Mouse (Mus musculus) midbrain, embryonic 13.5 days (tissue): ENCODE measurements around the gene Cdk2. TPM values are rescaled to one million over a fixed set of nuclear protein-coding genes. Genes with fewer than 3 reads are reported as not detected.
A peak's percentile ranks its signal among the peaks of the same experiment; 100 is the strongest.

Experiments used
- ATAC-seq: fragments of 200-750 bp; cut with Nextera tagmentation; 2 replicates; pipeline ENCODE4 v1.8.0; 2017; ENCODE audit warnings: mild to moderate bottlenecking, moderate TSS enrichment, moderate library complexity
- H3K27ac ChIP-seq: fragments of 300-500 bp; sonication (generic); 2 replicates; pipeline ENCODE4 v1.5.1; 2015; ENCODE audit warnings: inconsistent platforms, mild to moderate bottlenecking, moderate library complexity
- H3K27me3 ChIP-seq: fragments of 300-500 bp; sonication (generic); 2 replicates; pipeline ENCODE4 v1.6.1; 2015; ENCODE audit warnings: mild to moderate bottlenecking, inconsistent platforms
- H3K36me3 ChIP-seq: fragments of 300-500 bp; sonication (generic); 2 replicates; pipeline ENCODE4 v1.6.1; 2015; ENCODE audit warnings: mild to moderate bottlenecking, inconsistent platforms
- H3K4me1 ChIP-seq: fragments of 300-500 bp; sonication (generic); replicated peaks from 2 replicates; pipeline ENCODE4 v1.6.1; 2015; ENCODE audit warnings: inconsistent platforms
- H3K4me2 ChIP-seq: fragments of 300-500 bp; sonication (generic); replicated peaks from 2 replicates; pipeline ENCODE4 v1.6.1; 2015; ENCODE audit warnings: moderate library complexity, mild to moderate bottlenecking, inconsistent platforms
- H3K4me3 ChIP-seq: fragments of 300-500 bp; sonication (generic); replicated peaks from 2 replicates; pipeline ENCODE4 v1.5.1; 2015; ENCODE audit warnings: mild to moderate bottlenecking, inconsistent platforms
- H3K9ac ChIP-seq: fragments of 300-500 bp; sonication (generic); replicated peaks from 2 replicates; pipeline ENCODE4 v1.6.1; 2015; ENCODE audit warnings: mild to moderate bottlenecking, inconsistent platforms
- H3K9me3 ChIP-seq: fragments of 300-500 bp; sonication (generic); 2 replicates; pipeline ENCODE4 v1.6.1; 2016; ENCODE audit warnings: mild to moderate bottlenecking, inconsistent platforms
- WGBS: fragments of 180-500 bp; shearing (Covaris S2); methylation state at CpG from one replicate; pipeline ENCODE4 v1.1.7; 2015; 5-methylcytosine and 5-hydroxymethylcytosine counted together
- polyA plus RNA-seq: library from polyadenylated mRNA; unstranded; fragments of >200 nt; fragmentation: Nextera tagmentation; extraction: Ambion mirVana; gene quantifications from 2 replicates; pipeline ENCODE4 v1.2.1, GENCODE M21; 2015

Gene Cdk2
- polyA plus RNA-seq, 1 experiment from 2014 or later: 36.2 TPM

DNA sequence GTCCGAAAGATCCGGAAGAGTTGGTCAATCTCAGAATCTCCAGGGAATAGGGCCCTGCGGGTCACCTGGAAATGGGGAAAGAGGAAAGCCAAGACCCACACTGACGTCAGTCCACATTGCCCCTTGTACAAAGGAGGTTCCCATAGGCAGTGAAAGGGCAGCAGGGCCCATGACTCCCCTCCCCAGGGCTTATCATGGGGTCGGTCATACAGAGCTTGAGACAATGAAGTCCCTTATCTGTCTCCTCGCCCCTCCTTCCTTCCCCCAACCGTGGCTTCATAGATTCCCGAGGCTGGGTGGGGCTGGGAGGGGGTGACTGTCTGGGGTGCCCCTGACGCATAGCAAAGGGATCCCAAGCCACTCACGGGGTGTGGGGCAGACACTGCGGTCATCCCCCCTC is 5.2 kb downstream of the Cdk2 start:
- no peak overlapping the region for H3K4me3 ChIP-seq
- ATAC-seq: no peak
- 0 out of 2 replicates have a peak, but pooled peaks cover 3% of the 10 kb centered on the region for H3K36me3 ChIP-seq
- no peak overlapping the region for H3K27ac ChIP-seq
- no peak overlapping the region for H3K9ac ChIP-seq
- H3K9me3 ChIP-seq: no peaks in the 10 kb centered on the region
- peaks cover 23% of the 10 kb centered on the region for H3K4me1 ChIP-seq
- H3K27me3 ChIP-seq: no peaks in the 10 kb centered on the region
- H3K4me2 ChIP-seq: no peak overlapping the region
- 88% methylated on average over 11 of the region's 11 CpGs for WGBS

DNA sequence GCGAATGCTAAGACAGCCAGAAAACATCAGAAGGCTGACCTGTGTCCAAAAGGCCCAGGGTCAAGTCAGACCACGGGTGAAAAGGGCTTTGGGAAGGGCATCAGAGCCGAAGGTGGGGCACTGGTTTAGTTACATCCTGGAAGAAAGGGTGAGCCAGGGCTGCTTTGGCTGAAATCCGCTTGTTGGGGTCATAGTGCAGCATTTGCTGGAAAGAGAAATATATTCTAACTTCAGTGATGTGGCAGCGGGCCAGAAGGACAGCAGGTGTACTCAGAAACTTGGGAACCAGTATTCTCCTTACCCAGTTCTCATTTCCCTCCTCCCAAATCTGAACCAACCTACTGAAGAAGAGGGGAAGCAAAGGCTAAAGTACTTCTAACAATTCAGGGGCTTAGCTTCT is 5.8 kb downstream of the Cdk2 start:
- Histone ChIP-seq H3K9ac (no peak overlapping the region), H3K9me3 (no peaks in the 10 kb centered on the region), H3K4me3 (no peak overlapping the region), H3K36me3 (0 out of 2 replicates have a peak, but pooled peaks cover 3% of the 10 kb centered on the region), H3K27me3 (no peaks in the 10 kb centered on the region), H3K4me2 (no peak overlapping the region), H3K27ac (no peak overlapping the region), H3K4me1 (peaks cover 22% of the 10 kb centered on the region)
- ATAC-seq: no peak
- WGBS: 84% methylated on average over 5 of the region's 5 CpGs

DNA sequence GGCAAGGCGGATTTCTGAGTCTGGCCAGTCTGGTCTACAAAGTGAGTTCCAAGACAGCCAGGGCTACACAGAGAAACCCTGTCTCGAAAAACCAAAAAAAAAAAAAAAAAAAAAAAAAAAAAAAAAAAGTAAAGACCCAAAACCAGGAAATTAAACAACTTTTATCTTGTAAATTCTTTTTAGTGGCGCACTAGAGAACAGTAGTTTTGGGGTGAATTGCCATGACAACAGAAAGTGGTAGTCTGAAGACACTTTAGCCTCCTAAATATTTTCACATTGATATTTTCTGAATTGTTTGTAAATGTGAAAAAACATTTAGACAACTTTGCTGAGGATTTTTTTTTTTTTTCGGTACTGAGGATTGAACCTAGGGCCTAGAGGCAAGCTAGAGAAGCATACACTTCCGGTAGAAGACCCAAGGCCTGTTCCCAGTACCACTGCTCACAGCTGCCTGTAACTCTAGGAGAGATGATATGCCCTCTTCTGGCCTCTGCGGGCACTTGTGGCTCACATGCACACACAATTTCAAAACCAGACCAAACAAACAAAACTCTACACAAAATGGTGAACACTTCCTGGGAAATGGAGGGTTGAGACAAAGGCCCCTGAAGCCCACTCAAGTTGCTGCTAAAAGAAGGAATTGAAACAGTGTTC is 7.6 kb downstream of the Cdk2 start:
- Histone ChIP-seq H3K4me2 (peak overlapping the region; percentile 63), H3K9ac (no peak overlapping the region), H3K4me3 (peak overlapping the region; percentile 40), H3K36me3 (0 out of 2 replicates have a peak, but pooled peaks cover 3% of the 10 kb centered on the region), H3K27ac (peak overlapping the region; percentile 77; the same call in 1 of the 2 replicates), H3K4me1 (peaks cover 16% of the 10 kb centered on the region), H3K9me3 (no peaks in the 10 kb centered on the region), H3K27me3 (no peaks in the 10 kb centered on the region)
- ATAC-seq: no peak
- 86% methylated on average over 6 of the region's 6 CpGs for WGBS

DNA sequence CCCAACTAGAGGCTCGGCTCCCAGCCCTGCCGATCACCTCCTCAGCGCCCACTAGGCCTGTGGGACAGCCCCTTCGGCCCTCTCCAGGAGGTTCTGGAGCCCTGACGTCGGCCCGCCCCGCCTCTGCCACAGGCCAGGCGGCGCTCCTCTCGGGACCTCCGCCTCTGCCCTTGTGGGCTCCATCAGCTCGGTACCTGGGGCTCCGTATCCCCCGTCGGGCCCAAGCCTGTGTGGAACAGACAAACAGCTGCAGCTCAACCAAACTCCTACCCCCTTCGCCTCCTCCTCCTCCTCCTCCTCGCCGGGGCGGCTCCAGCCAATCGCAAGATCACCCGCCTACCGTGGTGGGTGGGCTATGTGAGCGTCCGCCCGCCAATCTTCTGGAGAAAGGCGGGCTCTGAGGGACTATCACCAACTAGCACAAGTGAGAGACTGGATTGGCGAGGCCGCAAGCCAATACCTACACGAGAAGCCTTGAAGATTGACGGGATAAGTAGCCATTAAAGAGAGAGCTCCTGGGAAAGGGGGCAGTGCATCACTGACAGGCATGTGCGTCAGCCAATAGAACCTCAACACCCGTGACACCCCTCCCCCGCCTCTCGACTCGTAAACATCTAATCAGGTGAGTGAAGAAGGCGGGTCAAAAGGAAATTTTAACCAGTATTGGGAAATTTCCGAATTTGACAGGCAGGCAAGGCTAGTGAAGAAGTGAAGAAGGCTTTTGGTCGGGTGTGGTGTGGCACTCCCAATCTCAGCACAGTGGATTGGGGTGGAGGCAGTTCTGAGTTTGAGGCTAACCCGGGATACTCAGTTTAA is 8.6 kb downstream of the Cdk2 start, which contains the start of gene Rab5b:
Gene Rab5b, minus strand, starts transcription at position 273 of the 816 bp plus-strand sequence.
- peak within 1 kb of the TSS; percentile 78 for H3K4me2 ChIP-seq
- WGBS: 1% methylated on average over 40 of the region's 40 CpGs

DNA sequence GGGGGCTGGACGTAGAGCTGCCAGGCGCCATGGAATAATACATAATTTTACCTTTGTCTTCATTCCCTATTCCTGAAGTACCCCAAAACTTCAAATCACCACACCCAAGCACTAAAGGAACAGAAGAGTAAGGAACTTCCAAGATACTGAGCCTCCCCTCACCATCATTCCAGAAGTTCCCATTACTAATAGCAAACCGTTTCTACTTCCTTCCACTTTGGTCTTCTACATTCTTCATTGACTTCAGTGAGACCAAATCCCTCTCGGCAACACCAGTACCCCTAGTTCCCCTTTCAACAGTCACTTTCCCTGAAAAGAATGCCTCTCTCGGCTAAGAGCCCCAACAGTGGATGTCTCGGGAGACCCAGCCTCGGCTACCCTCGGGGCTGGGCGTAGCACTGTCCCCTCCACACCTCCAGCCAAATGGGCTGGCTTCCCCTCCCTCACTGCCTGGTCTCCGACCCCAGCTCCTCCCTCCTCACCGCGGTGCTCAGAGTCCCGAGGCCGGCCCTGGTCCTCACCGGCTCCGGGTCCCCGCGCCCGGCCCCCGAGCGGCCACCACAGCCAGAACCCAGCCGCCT is 9.3 kb downstream of the Cdk2 start:
- peak overlapping the region; percentile 93 for H3K4me3 ChIP-seq
- peak overlapping the region; percentile 98 for H3K27ac ChIP-seq
- no peaks in the 10 kb centered on the region for H3K27me3 ChIP-seq
- H3K4me1 ChIP-seq: peaks cover 16% of the 10 kb centered on the region
- H3K36me3 ChIP-seq: no peaks in the 10 kb centered on the region
- no peaks in the 10 kb centered on the region for H3K9me3 ChIP-seq
- WGBS: 2% methylated on average over 22 of the region's 22 CpGs
- peak overlapping the region; percentile 96 for H3K9ac ChIP-seq
- ATAC-seq: no peak
- H3K4me2 ChIP-seq: peak overlapping the region; percentile 78

More for the DNA sequence above, 8.6 kb downstream of the Cdk2 start, which contains the start of gene Rab5b:
- H3K27ac ChIP-seq: peak within 1 kb of the TSS; percentile 98
- H3K9ac ChIP-seq: peak within 1 kb of the TSS; percentile 96
- H3K27me3 ChIP-seq: no peaks in the 10 kb centered on the region
- H3K4me1 ChIP-seq: peaks cover 16% of the 10 kb centered on the region
- peak; percentile 99 for ATAC-seq
- no peaks in the 10 kb centered on the region for H3K9me3 ChIP-seq
- peak within 1 kb of the TSS; percentile 93 for H3K4me3 ChIP-seq
- H3K36me3 ChIP-seq: 0 out of 2 replicates have a peak, but pooled peaks cover 2% of the 10 kb centered on the region

DNA sequence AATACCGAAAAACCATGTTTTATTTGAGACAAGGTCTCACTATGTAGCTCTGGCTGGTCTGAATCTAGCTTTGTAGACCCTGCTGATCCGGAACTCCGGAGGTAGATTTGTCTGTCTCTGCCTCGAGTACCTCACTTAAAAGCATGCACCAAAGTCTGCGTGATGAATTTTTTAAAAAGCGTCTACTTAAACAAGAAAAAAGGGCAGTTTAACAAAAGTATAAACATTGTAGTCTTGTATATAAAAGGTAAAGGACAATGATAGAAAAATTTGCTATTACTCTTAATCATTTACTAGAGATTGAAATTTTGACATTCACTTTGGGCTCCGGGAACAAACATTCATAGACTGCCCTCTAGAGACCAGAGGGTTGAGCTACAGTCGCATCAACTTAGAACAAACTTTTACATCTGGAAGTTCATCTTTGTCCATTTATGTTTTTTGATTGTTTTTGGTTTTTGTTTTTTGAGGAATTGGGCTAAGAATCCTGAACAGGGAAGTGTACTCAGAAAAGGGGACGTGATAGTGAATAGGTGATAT is 30.3 kb downstream of the Cdk2 start:
- Histone ChIP-seq H3K27ac (peak overlapping the region; percentile 30; the same call in 1 of the 2 replicates), H3K4me1 (peaks cover 14% of the 10 kb centered on the region), H3K4me3 (peak overlapping the region; percentile 63), H3K36me3 (peaks cover 22% of the 10 kb centered on the region), H3K9me3 (no peaks in the 10 kb centered on the region), H3K27me3 (no peaks in the 10 kb centered on the region; the same call in 1 of the 2 replicates), H3K4me2 (peak overlapping the region; percentile 84), H3K9ac (peak overlapping the region; percentile 75)
- WGBS: 2% methylated on average over 9 of the region's 9 CpGs
- no peak for ATAC-seq

DNA sequence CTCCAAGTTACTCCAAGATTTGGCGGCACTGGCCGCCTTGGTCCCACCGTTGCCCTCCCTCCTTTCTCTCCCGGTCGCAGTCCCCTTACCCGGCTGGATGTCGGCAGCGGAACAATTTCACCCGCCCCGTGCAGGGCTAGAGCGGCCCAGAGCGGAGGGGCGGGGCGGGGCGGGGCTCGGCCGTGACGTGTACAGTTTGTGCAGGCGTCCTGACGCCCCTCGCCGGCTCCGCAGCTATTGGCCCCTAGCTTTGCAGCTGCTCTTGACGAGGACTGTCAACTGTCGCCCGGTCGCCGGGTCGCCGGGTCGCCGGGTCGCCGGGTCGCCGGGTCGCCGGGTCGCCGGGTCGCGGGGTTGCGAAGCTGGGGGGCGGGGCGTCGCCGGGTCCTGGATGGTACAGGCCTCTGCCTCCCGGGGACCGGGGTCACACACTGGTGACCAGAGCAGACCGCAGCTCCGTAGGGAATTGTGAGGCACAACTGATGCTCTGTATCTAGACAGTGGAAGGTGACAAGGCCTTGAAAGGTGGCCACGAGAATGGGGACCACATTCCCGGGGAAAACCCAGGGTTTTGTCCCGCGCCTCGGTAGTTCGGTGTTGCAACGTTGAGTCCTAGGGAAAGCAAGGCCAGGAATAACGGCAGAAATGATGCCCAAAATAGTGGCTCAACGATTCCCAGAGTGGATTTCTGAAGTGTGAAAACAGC is 30.9 kb downstream of the Cdk2 start, which contains the start of gene Suox:
Gene Suox, minus strand, starts transcription at position 311 of the 706 bp plus-strand sequence.
- H3K36me3 ChIP-seq: peaks cover 16% of the 10 kb centered on the region; the same call in 1 of the 2 replicates
- peak; percentile 96 for ATAC-seq
- under 1% methylated on average over 60 of the region's 60 CpGs for WGBS
- no peaks in the 10 kb centered on the region for H3K9me3 ChIP-seq
- peak within 1 kb of the TSS; percentile 75 for H3K9ac ChIP-seq
- peaks cover 17% of the 10 kb centered on the region for H3K4me1 ChIP-seq
- no peaks in the 10 kb centered on the region; the same call in 1 of the 2 replicates for H3K27me3 ChIP-seq
- H3K27ac ChIP-seq: peak within 1 kb of the TSS; percentile 30
- peak within 1 kb of the TSS; percentile 84 for H3K4me2 ChIP-seq
- peak within 1 kb of the TSS; percentile 63 for H3K4me3 ChIP-seq

DNA sequence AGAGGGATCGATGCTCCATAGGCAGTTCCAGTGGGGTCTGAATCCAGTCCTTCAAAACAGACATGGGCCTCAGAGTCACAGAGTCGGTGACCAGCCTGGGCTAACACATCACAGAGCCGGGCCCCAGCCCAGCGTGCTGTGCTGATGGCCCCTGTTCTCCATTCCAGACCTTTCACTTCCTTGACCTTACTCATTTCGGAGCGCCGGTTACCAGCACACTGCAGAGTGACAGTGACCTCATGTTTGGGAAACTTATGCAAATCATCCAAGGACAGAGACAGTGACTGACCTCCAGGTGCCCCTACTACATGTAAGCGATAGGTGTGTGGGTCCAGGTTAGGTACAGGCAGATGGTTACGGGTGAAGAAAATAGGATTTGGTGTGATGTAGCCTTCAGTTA is 33.7 kb downstream of the Cdk2 start:
- Histone ChIP-seq H3K4me1 (peaks cover 26% of the 10 kb centered on the region), H3K27me3 (no peaks in the 10 kb centered on the region; the same call in 1 of the 2 replicates), H3K4me2 (no peak overlapping the region), H3K27ac (no peak overlapping the region), H3K9me3 (no peaks in the 10 kb centered on the region), H3K36me3 (peaks cover 13% of the 10 kb centered on the region; the same call in 1 of the 2 replicates), H3K9ac (no peak overlapping the region), H3K4me3 (no peak overlapping the region)
- 93% methylated on average over 9 of the region's 9 CpGs for WGBS
- ATAC-seq: no peak

DNA sequence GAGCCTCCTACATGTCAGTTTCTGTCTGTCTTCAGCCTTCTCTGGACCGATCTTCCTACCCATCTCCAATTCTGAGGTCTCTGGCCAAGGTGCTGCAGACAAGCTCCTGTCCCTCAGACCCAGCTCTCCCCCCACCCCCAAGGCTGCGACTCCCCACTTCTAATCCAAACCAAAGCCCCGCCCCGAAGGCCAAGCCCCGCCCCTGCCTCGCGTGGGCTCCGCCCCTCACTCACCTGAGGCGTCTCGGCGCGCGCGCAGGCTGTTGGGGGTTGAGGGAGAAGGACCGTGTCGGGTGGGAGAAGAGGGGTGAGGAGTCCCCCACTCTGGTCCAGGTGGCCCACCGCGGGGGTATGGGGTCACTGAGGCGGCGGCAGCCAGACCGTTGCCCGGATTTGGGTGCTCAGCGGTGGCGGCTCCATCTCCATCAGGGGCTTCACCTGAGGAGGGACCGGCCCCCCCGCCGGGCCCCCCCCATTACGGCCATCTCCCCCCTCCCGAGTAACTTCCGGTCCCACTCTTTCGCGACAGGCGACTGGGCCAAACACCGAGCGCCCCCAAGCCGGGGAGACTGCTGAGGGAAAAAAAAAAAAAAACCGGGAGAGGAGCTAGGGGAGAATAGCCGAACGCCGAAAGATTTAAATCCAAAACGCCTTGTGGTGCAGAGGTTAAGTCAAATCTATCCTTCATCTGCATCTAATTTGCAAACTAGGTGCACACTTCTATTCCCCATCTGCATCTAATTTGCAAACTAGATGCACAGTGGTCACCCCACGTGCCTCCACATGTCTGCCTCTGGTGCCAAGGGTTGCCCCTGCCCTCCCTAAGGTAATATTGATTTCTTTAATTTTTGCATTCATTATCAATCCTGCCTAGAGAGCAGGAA is 35.8 kb downstream of the Cdk2 start:
- H3K27me3 ChIP-seq: no peaks in the 10 kb centered on the region; the same call in 1 of the 2 replicates
- H3K9me3 ChIP-seq: no peaks in the 10 kb centered on the region
- peak overlapping the region; percentile 85 for H3K9ac ChIP-seq
- WGBS: under 1% methylated on average over 42 of the region's 42 CpGs
- ATAC-seq: peak; percentile 58
- peak overlapping the region; percentile 61 for H3K4me3 ChIP-seq
- peak overlapping the region; percentile 77 for H3K4me2 ChIP-seq
- H3K36me3 ChIP-seq: peaks cover 11% of the 10 kb centered on the region; the same call in 1 of the 2 replicates
- H3K4me1 ChIP-seq: peaks cover 23% of the 10 kb centered on the region
- H3K27ac ChIP-seq: peak overlapping the region; percentile 69

DNA sequence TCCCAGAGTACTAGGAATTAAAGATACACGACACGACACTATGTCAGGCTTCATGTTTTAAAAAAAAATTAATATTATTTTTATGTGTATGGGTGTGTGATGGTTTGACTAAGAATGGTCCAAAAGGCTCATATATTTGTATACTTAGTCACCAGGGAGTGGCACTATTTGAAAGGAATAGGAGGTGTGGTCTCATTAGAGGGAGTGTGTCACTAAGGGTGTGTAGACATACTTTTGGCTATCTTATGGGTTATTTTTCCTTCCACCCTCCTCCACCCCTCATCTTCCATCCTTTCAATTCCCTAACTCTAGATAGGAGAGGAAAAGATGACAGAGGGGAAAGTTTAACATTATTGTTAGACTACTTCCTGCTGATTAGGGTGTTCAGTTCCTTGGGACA is 39.0 kb downstream of the Cdk2 start:
- no peak overlapping the region for H3K27ac ChIP-seq
- H3K4me3 ChIP-seq: no peak overlapping the region
- H3K4me2 ChIP-seq: no peak overlapping the region
- H3K36me3 ChIP-seq: peaks cover 4% of the 10 kb centered on the region; the same call in 1 of the 2 replicates
- no peak for ATAC-seq
- H3K9me3 ChIP-seq: no peaks in the 10 kb centered on the region
- H3K4me1 ChIP-seq: peaks cover 12% of the 10 kb centered on the region
- H3K9ac ChIP-seq: no peak overlapping the region
- WGBS: 92% methylated on average over 2 of the region's 2 CpGs
- H3K27me3 ChIP-seq: no peaks in the 10 kb centered on the region; the same call in 1 of the 2 replicates
